Mouse (Mus musculus): Measurements from ENCODE around the gene Cd55. TPM values are rescaled to one million over a fixed set of nuclear protein-coding genes. Genes with fewer than 3 reads are reported as not detected.

Cd55 gene
- polyA plus RNA-seq (2021; fragmentation: Nextera tagmentation) = 2.3 and 4.1 TPM in 2 replicates
- long read RNA-seq, experiment 1, transcript Cd55-201 (10 exons, 2,533 nt) = major isoform, 9 of 15 reads
- long read RNA-seq, experiment 1, partial matches to known transcripts = 2 of 15 reads
- long read RNA-seq, experiment 1, other reads (novel, unspliced or antisense) = 4 of 15 reads
- long read RNA-seq, experiment 2, partial matches to known transcripts = 1 of 6 reads
- long read RNA-seq, experiment 2, other reads (novel, unspliced or antisense) = 2 of 6 reads

GRCm38 (mm10) chr1:130462084-130462861 lies at the start of gene Cd55:
Cd55 (minus strand) TSS chr1:130462744.

DNA sequence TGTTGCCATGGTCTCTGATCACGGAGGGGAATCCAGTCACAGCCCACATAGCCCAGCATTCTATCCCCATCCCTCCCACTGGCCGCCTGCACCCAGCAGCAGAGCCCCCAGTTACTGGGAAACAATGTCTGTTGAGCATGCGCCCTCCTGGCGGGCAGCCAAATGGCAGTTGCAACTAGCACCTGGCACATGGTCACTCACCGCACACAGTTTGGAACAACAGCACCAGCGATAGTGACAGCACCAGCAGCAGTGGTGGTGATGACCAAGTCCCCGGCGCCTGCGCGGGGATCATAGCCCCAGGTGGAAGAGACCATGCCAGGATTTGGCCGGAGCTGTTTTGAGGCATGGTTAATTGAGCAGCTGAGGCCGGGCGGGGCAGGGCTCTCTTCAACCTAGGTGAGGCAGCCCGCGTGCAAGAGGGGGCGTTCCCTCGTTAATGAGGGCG lies 39.9 kb downstream of the Cd55 start, which contains the start of gene Cd55b:
Gene Cd55b (minus strand): TSS at position 346 of the 448 bp plus-strand sequence.

Other genes starting within 250 kb of the Cd55 start
- gene Cd55b, start 39.7 kb downstream of the Cd55 start, polyA plus RNA-seq (2021; fragmentation: Nextera tagmentation) = not detected in 2 replicates
- gene Zp3r, start 166.9 kb upstream of the Cd55 start, polyA plus RNA-seq (2021; fragmentation: Nextera tagmentation) = not detected in 2 replicates
- not detected in 2 replicates for gene C4bp, start 198.9 kb upstream of the Cd55 start, polyA plus RNA-seq (2021; fragmentation: Nextera tagmentation)

Measured in left cerebral cortex, adult 6 months (tissue).